Mouse (Mus musculus): Measurements from ENCODE around the gene Gm28998.
"Not testable (repeated sequence)": the region's sequence is repeated elsewhere in the genome, so short reads cannot be mapped to it uniquely, and the experiment has no call there.

Gm28998 gene

DNA sequence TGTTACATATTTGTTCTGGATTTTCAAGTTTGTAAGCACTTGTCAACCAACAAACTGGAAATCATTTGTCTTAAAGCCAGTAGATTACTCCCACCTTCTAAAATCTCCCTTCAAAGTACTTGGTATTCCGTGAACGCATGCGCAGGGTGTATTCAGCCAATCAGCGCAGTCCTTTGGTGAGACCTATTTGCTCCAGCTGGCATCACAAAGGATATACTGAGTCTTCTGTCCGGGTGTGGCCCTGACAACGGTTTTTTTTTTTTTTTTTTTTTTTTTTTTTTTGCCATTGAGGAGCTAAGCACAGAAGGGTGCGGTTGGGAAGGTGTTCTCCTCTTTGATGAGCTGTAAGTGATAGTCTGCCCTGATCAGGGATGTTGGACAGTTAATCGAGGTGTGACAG, at the start of gene Gm28998:
Gm28998 (plus strand) TSS at position 301 of the 400 bp plus-strand sequence.
- DNase-seq, result not testable (repeated sequence)

All from lung, postnatal 4 days (tissue).